Mouse (Mus musculus) liver, adult 2 months (tissue): ENCODE data around the gene Mbnl2.

Source experiments
- CTCF ChIP-seq: fragments of 200-500 bp; IDR thresholded peaks from 2 replicates; pipeline ENCODE4 v1.5.1; 2011; ENCODE audit warnings: low read depth, low read length, control low read depth
- POLR2A ChIP-seq: fragments of 200-500 bp; IDR thresholded peaks from 2 replicates; pipeline ENCODE4 v1.6.1; 2011; ENCODE audit warnings: low read length, control low read depth; ENCODE audit not compliant: insufficient read depth; ENCODE audit errors: extremely low read depth

DNA sequence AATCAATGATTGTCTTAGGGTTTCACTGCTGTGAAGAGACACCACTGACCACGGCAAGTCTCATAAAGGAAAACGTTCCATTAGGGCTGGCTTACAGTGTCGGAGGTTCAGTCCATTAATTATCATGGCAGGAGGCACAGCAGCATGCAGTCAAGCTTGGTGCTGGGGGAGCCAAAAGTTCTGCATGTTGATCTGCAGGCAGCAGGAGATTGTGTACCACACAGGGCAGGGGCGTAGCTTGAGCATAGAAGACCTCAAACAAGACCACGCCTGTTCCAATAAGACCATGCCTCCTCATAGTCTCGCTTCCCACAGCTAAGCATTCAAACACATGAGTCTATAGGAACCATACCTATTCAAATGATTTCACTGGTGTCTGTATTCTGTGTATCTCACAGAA, 85.7 kb downstream of the Mbnl2 start:
- TF ChIP-seq CTCF, result no peak
- TF ChIP-seq POLR2A, result no peak
